Mouse (Mus musculus): ENCODE data around the gene Syt16.

GRCm38 (mm10) chr12:74268644-74269285 lies 271.3 kb downstream of the Syt16 start:
- no peak for TF ChIP-seq TCF12 (IDR thresholded peaks at IDR 0.05; ENCODE audit: insufficient read depth, poor library complexity, severe bottlenecking)
- TF ChIP-seq MAX (IDR thresholded peaks at IDR 0.05; ENCODE audit: low read depth) = no peak
- no peak for TF ChIP-seq POLR2A (IDR thresholded peaks at IDR 0.05; ENCODE audit: insufficient read length, low read depth)
- no peak for TF ChIP-seq CEBPB (IDR thresholded peaks at IDR 0.05; ENCODE audit: insufficient read depth, poor library complexity, severe bottlenecking)
- TF ChIP-seq E2F4 (IDR thresholded peaks at IDR 0.05; ENCODE audit: insufficient read depth) = no peak
- no peak for TF ChIP-seq POLR2AphosphoS2 (IDR thresholded peaks at IDR 0.05; ENCODE audit: insufficient read length, low read depth)
- TF ChIP-seq MYOD1 (IDR thresholded peaks at IDR 0.05; ENCODE audit: control insufficient read depth in 1 of 3, insufficient read length in 2 of 3, low read depth in 2 of 3) = no peak
